Mouse (Mus musculus) heart, postnatal 0 days (tissue): Measurements from ENCODE around the gene Lrrc20. TPM values are rescaled to one million over a fixed set of nuclear protein-coding genes. Genes with fewer than 3 reads are reported as not detected.

Source experiments
- ATAC-seq: fragments of 200-750 bp; cut with Nextera tagmentation; 2 replicates; pipeline ENCODE4 v1.8.0; 2017; ENCODE audit warnings: low read depth, moderate number of reproducible peaks, moderate library complexity; ENCODE audit not compliant: insufficient read depth
- DNase-seq: peaks from one replicate; pipeline ENCODE4 v3.0.0-alpha.2; 2016; ENCODE audit warnings: low spot score
- H3K27ac ChIP-seq: fragments of 300-500 bp; sonication (generic); 2 replicates; pipeline ENCODE4 v1.5.1; 2014; ENCODE audit warnings: low read depth, mild to moderate bottlenecking
- H3K27me3 ChIP-seq: fragments of 300-500 bp; sonication (generic); 2 replicates; pipeline ENCODE4 v1.6.1; 2014; ENCODE audit warnings: low read length, mixed read lengths; ENCODE audit not compliant: control insufficient read depth, insufficient read depth
- H3K36me3 ChIP-seq: fragments of 300-500 bp; sonication (generic); replicated peaks from 2 replicates; pipeline ENCODE4 v1.6.1; 2014; ENCODE audit warnings: low read length, mixed read lengths; ENCODE audit not compliant: control insufficient read depth, insufficient read depth
- H3K4me1 ChIP-seq: fragments of 300-500 bp; sonication (generic); 2 replicates; pipeline ENCODE4 v1.6.1; 2014; ENCODE audit warnings: antibody characterized with exemption; ENCODE audit not compliant: control insufficient read depth, insufficient read depth
- H3K4me2 ChIP-seq: fragments of 300-500 bp; sonication (generic); 2 replicates; pipeline ENCODE4 v1.6.1; 2014; ENCODE audit warnings: low read depth, mild to moderate bottlenecking, low read length, moderate library complexity
- H3K4me3 ChIP-seq: fragments of 300-500 bp; sonication (generic); 2 replicates; pipeline ENCODE4 v1.5.1; 2014; ENCODE audit warnings: low read depth, low read length
- H3K9ac ChIP-seq: fragments of 300-500 bp; sonication (generic); replicated peaks from 2 replicates; pipeline ENCODE4 v1.6.1; 2014; ENCODE audit warnings: low read depth, low read length, mixed read lengths
- H3K9me3 ChIP-seq: fragments of 300-500 bp; sonication (generic); replicated peaks from 2 replicates; pipeline ENCODE4 v1.6.1; 2016; ENCODE audit warnings: low read length; ENCODE audit not compliant: control insufficient read depth
- CTCF ChIP-seq: IDR thresholded peaks from 2 replicates; pipeline ENCODE4 v1.5.1; 2016; ENCODE audit warnings: antibody characterized with exemption, control low read depth, low read depth
- EP300 ChIP-seq: IDR thresholded peaks from 2 replicates; pipeline ENCODE4 v1.6.1; 2016; ENCODE audit warnings: antibody characterized with exemption, low read depth
- WGBS: fragments of 180-500 bp; shearing (Covaris S2); extraction: QIAGEN DNeasy Blood & Tissue Kit; methylation state at CpG from one replicate; pipeline ENCODE4 v1.1.7; 2014; 5-methylcytosine and 5-hydroxymethylcytosine counted together
- polyA plus RNA-seq: library from polyadenylated mRNA; unstranded; fragments of >200 nt; fragmentation: Nextera tagmentation; extraction: Ambion mirVana; gene quantifications from 2 replicates; pipeline ENCODE4 v1.2.1, GENCODE M21; 2015
- total RNA-seq: library from RNA; depleted of rRNA; stranded (reverse); fragments of >200 nt; gene quantifications from 2 replicates; pipeline ENCODE4 v1.2.3, GENCODE M21; 2014; ENCODE audit warnings: low replicate concordance

Gene Lrrc20
- total and polyA plus RNA-seq, 2 experiments from 2014 or later: 12.9 to 15.2 TPM

GRCm38 (mm10) chr10:61564408-61564807 is 88.8 kb downstream of the Lrrc20 start:
- H3K4me1 ChIP-seq: no peaks in the 10 kb centered on the region
- H3K4me2 ChIP-seq: no peak overlapping the region
- no peak for TF ChIP-seq CTCF
- TF ChIP-seq EP300: no peak
- no peaks in the 10 kb centered on the region for H3K36me3 ChIP-seq
- DNase-seq (no peak), ATAC-seq (no peak)
- peaks cover 10% of the 10 kb centered on the region; the same call in 1 of the 2 replicates for H3K9me3 ChIP-seq
- H3K27me3 ChIP-seq: no peaks in the 10 kb centered on the region
- no peak overlapping the region for H3K27ac ChIP-seq
- H3K9ac ChIP-seq: no peak overlapping the region
- H3K4me3 ChIP-seq: no peak overlapping the region
- WGBS: 61% methylated on average over 4 of the region's 4 CpGs

DNA sequence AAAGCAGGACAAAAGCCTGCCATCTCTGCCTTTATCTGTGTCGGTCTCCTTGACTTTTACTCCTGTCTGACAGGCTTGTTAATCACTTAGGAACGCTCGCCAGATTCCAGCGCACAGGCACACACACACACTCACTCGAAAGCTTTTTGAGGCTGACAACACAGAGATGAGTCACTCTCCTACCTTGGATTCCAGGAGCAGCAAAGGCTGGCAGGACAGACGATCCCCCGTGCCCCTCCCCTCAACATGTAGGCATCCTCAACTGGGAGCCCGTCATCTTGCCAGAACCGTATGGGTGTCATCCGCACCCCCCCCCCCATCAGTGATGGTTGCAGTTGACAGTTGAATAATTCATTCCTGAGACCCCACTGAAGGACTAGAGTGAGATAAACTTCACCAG is 94.6 kb downstream of the Lrrc20 start:
- no peak overlapping the region for H3K9ac ChIP-seq
- ATAC-seq (no peak), DNase-seq (no peak)
- H3K9me3 ChIP-seq: no peaks in the 10 kb centered on the region
- no peaks in the 10 kb centered on the region for H3K4me1 ChIP-seq
- H3K27me3 ChIP-seq: no peaks in the 10 kb centered on the region
- no peak overlapping the region for H3K27ac ChIP-seq
- no peak overlapping the region for H3K4me2 ChIP-seq
- H3K36me3 ChIP-seq: no peaks in the 10 kb centered on the region
- 39% methylated on average over 10 of the region's 10 CpGs for WGBS
- no peak overlapping the region for H3K4me3 ChIP-seq
- TF ChIP-seq EP300 (no peak), CTCF (no peak)

DNA sequence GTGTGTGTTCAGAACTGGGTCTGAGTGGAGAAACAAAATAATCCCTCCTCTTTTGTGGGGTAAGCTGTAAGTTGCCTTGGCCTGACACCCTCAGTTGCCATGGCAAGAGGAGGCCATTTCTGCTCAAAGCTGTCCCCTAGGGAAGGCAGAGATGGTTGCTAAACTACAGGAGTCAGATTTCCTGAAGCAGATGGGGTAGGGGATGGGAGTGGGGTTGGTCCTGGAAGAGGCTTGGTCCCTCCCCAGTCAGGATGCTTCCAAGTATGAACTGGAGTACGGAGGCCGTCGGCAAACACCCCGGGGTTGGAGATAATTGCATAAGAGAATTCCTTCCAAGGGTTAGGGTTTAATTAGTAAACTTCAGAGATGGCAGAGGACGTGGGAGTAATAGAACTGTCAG is 96.5 kb downstream of the Lrrc20 start:
- Histone ChIP-seq H3K27ac (no peak overlapping the region), H3K9me3 (no peaks in the 10 kb centered on the region), H3K36me3 (no peaks in the 10 kb centered on the region), H3K4me2 (no peak overlapping the region), H3K27me3 (no peaks in the 10 kb centered on the region), H3K4me1 (no peaks in the 10 kb centered on the region), H3K9ac (no peak overlapping the region), H3K4me3 (no peak overlapping the region)
- no peak for DNase-seq
- 64% methylated on average over 5 of the region's 5 CpGs for WGBS
- TF ChIP-seq EP300: no peak
- no peak for TF ChIP-seq CTCF
- ATAC-seq: no peak

DNA sequence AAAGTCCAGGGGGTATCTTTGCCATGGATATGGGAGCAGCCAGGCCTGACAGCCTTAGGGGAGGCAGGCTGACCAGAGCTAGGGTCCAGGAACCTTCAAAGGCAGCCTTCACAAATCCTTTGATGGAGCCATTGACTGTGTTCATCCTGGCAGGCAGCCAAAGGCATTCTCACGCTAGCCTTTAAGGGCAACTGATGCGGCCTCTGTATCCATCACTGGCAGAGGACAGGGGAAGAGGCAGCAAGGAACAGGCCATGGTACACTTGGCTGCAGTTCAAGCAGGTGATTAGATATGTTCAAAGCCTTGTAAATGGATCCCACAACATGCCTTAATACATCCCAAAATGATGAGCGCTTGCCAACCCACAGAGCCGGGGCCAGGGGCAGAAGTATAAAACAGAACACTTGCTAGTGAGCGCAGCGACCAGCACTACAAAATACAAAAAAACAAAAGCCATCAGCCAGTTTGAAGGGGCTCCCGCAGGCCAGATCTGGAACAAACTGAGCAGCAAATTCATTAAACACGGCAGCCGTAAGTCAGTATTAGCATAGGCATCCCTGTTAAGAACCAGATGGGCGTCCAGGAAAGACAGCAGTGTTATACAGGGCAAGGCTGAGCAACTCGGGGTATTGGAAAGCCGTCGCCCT is 100.6 kb downstream of the Lrrc20 start:
- no peaks in the 10 kb centered on the region for H3K9me3 ChIP-seq
- H3K4me3 ChIP-seq: no peak overlapping the region
- DNase-seq (no peak), ATAC-seq (no peak)
- 0 out of 2 replicates have a peak, but pooled peaks cover 8% of the 10 kb centered on the region for H3K36me3 ChIP-seq
- no peaks in the 10 kb centered on the region for H3K4me1 ChIP-seq
- TF ChIP-seq CTCF (no peak), EP300 (no peak)
- 64% methylated on average over 13 of the region's 13 CpGs for WGBS
- no peaks in the 10 kb centered on the region for H3K27me3 ChIP-seq
- no peak overlapping the region for H3K27ac ChIP-seq
- no peak overlapping the region for H3K4me2 ChIP-seq
- H3K9ac ChIP-seq: no peak overlapping the region

DNA sequence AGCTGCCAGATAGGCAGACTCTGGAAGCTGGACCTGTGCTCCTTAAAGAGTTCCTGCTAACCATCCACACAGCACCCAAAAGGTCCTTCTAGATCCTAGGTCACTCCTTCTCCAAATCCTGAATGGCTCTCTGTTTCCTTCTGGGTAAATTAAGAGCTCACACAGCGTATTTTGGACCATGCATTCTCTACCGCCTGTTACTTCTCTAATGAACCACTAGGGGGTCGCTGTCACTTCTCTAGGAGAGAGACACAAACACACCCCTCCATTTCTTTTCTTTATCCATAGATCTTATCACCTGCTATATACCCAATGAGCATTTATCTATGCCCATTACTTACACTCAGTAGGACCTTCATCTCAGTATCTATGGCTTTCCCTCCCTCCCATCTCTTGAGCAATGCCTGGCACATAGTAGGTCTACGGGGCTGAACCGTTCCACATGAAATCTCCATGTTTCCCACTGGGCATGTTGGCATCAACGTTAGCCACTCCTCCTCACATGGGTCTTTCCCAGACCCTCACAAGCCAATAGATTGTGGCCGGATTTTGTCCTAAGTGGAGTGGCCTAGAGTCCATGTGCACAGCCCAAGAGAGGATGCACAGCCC is 111.7 kb downstream of the Lrrc20 start:
- Histone ChIP-seq H3K27me3 (no peaks in the 10 kb centered on the region), H3K4me1 (no peaks in the 10 kb centered on the region), H3K27ac (no peak overlapping the region), H3K9me3 (no peaks in the 10 kb centered on the region), H3K36me3 (no peaks in the 10 kb centered on the region), H3K4me3 (no peak overlapping the region), H3K4me2 (no peak overlapping the region), H3K9ac (no peak overlapping the region)
- TF ChIP-seq EP300 (no peak), CTCF (no peak)
- no peak for ATAC-seq
- 84% methylated on average over 7 of the region's 7 CpGs for WGBS
- DNase-seq: no peak
